Mouse (Mus musculus) olfactory bulb, adult 2 months (tissue): ENCODE results near the gene Dot1l.

Source experiments
- CTCF ChIP-seq: fragments of 200-500 bp; IDR thresholded peaks from 2 replicates; pipeline ENCODE4 v1.5.1; 2012; ENCODE audit warnings: low read depth, mild to moderate bottlenecking, low read length, moderate library complexity; ENCODE audit not compliant: insufficient read depth
- POLR2A ChIP-seq: fragments of 200-500 bp; IDR thresholded peaks from 2 replicates; pipeline ENCODE4 v1.6.1; 2012; ENCODE audit warnings: mild to moderate bottlenecking, low read depth, low read length, moderate library complexity; ENCODE audit not compliant: insufficient read depth

DNA sequence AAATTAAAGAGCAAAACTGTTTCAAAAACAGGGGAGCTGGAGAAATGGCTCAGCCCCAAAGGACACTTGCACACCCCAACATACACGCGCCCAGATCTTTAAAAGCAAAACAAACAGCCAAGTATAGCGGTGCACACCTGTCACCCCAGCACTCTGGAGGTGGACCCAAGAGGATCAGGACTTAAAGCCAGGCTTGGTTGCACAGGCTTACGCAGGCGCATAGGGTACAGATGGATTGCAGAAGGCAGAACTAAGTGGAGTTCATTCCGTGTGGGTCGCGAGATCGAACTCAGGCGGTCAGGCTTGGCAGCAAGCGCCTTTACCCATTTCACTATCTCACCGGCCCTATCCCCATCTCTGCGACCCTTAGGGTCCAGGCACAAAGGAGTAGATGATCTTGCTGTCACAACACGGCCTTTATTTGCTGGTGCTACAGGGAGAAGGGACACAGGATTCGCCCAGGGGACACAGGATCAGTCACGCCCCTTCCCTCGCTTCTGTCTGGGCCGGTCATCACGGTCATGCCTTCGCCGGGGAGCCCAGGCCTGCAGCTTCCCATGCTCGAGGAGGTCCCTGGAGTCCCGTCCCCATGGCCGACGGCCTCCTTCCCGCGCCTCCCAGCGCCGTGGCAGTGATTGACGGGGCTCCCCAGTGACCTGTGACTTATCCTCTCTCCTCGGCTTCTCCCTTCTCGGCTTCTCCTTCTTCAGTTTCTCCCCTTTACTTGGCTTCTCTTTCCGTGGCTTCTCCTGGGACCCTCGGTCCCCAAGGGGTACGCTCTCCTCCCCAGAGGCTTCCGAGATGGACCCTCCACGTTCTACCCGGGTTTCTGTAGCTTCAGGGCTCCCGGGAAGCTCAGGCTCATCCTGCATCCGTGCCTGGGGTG is 53.3 kb downstream of the Dot1l start:
- TF ChIP-seq CTCF (no peak), POLR2A (0 out of 2 replicates have a peak, but pooled peaks have one; percentile 16)
